Mouse (Mus musculus) testis, adult 2 months (tissue): Measurements from ENCODE around the gene Prcc.

Experiments
- CTCF ChIP-seq: fragments of 200-500 bp; IDR thresholded peaks from 2 replicates; pipeline ENCODE4 v1.5.1; 2012; ENCODE audit warnings: low read depth, mild to moderate bottlenecking, inconsistent platforms, low read length, moderate library complexity; ENCODE audit not compliant: control insufficient read depth, insufficient read depth, insufficient replicate concordance
- POLR2A ChIP-seq: fragments of 200-500 bp; IDR thresholded peaks from 2 replicates; pipeline ENCODE4 v1.6.1; 2012; ENCODE audit warnings: low read depth, mild to moderate bottlenecking, inconsistent platforms, low read length, moderate library complexity; ENCODE audit not compliant: control insufficient read depth

GRCm38 (mm10) chr3:87903821-87904220 is 18.4 kb upstream of the Prcc start:
- TF ChIP-seq CTCF (no peak), POLR2A (no peak)
